Mouse (Mus musculus) midbrain, embryonic 13.5 days (tissue): ENCODE data around the gene Fbxo21. TPM values are rescaled to one million over a fixed set of nuclear protein-coding genes. Genes with fewer than 3 reads are reported as not detected.

Experiments
- ATAC-seq: fragments of 200-750 bp; cut with Nextera tagmentation; 2 replicates; pipeline ENCODE4 v1.8.0; 2017; ENCODE audit warnings: mild to moderate bottlenecking, moderate TSS enrichment, moderate library complexity
- H3K27ac ChIP-seq: fragments of 300-500 bp; sonication (generic); 2 replicates; pipeline ENCODE4 v1.5.1; 2015; ENCODE audit warnings: inconsistent platforms, mild to moderate bottlenecking, moderate library complexity
- H3K27me3 ChIP-seq: fragments of 300-500 bp; sonication (generic); 2 replicates; pipeline ENCODE4 v1.6.1; 2015; ENCODE audit warnings: mild to moderate bottlenecking, inconsistent platforms
- H3K36me3 ChIP-seq: fragments of 300-500 bp; sonication (generic); 2 replicates; pipeline ENCODE4 v1.6.1; 2015; ENCODE audit warnings: mild to moderate bottlenecking, inconsistent platforms
- H3K4me1 ChIP-seq: fragments of 300-500 bp; sonication (generic); replicated peaks from 2 replicates; pipeline ENCODE4 v1.6.1; 2015; ENCODE audit warnings: inconsistent platforms
- H3K4me2 ChIP-seq: fragments of 300-500 bp; sonication (generic); replicated peaks from 2 replicates; pipeline ENCODE4 v1.6.1; 2015; ENCODE audit warnings: moderate library complexity, mild to moderate bottlenecking, inconsistent platforms
- H3K4me3 ChIP-seq: fragments of 300-500 bp; sonication (generic); replicated peaks from 2 replicates; pipeline ENCODE4 v1.5.1; 2015; ENCODE audit warnings: mild to moderate bottlenecking, inconsistent platforms
- H3K9ac ChIP-seq: fragments of 300-500 bp; sonication (generic); replicated peaks from 2 replicates; pipeline ENCODE4 v1.6.1; 2015; ENCODE audit warnings: mild to moderate bottlenecking, inconsistent platforms
- H3K9me3 ChIP-seq: fragments of 300-500 bp; sonication (generic); 2 replicates; pipeline ENCODE4 v1.6.1; 2016; ENCODE audit warnings: mild to moderate bottlenecking, inconsistent platforms
- WGBS: fragments of 180-500 bp; shearing (Covaris S2); methylation state at CpG from one replicate; pipeline ENCODE4 v1.1.7; 2015; 5-methylcytosine and 5-hydroxymethylcytosine counted together
- polyA plus RNA-seq: library from polyadenylated mRNA; unstranded; fragments of >200 nt; fragmentation: Nextera tagmentation; extraction: Ambion mirVana; gene quantifications from 2 replicates; pipeline ENCODE4 v1.2.1, GENCODE M21; 2015

Gene Fbxo21
- polyA plus RNA-seq, 1 experiment from 2014 or later: 152 TPM

GRCm38 (mm10) chr5:118027101-118027697 is 50.7 kb downstream of the Fbxo21 start:
- no peaks in the 10 kb centered on the region for H3K36me3 ChIP-seq
- H3K9ac ChIP-seq: peak overlapping the region; percentile 68
- peak overlapping the region; percentile 66 for H3K4me3 ChIP-seq
- H3K27me3 ChIP-seq: peaks cover 60% of the 10 kb centered on the region
- H3K9me3 ChIP-seq: no peaks in the 10 kb centered on the region
- H3K4me1 ChIP-seq: peaks cover 48% of the 10 kb centered on the region
- H3K27ac ChIP-seq: no peak overlapping the region
- ATAC-seq: peak; percentile 32; the same call in 1 of the 2 replicates
- peak overlapping the region; percentile 99 for H3K4me2 ChIP-seq
- 1% methylated on average over 39 of the region's 39 CpGs for WGBS

GRCm38 (mm10) chr5:118027698-118028190 is 51.2 kb downstream of the Fbxo21 start, which contains the start of gene Tesc:
TSS of gene Tesc (plus strand) at chr5:118027743.
- 2% methylated on average over 57 of the region's 63 CpGs for WGBS

DNA sequence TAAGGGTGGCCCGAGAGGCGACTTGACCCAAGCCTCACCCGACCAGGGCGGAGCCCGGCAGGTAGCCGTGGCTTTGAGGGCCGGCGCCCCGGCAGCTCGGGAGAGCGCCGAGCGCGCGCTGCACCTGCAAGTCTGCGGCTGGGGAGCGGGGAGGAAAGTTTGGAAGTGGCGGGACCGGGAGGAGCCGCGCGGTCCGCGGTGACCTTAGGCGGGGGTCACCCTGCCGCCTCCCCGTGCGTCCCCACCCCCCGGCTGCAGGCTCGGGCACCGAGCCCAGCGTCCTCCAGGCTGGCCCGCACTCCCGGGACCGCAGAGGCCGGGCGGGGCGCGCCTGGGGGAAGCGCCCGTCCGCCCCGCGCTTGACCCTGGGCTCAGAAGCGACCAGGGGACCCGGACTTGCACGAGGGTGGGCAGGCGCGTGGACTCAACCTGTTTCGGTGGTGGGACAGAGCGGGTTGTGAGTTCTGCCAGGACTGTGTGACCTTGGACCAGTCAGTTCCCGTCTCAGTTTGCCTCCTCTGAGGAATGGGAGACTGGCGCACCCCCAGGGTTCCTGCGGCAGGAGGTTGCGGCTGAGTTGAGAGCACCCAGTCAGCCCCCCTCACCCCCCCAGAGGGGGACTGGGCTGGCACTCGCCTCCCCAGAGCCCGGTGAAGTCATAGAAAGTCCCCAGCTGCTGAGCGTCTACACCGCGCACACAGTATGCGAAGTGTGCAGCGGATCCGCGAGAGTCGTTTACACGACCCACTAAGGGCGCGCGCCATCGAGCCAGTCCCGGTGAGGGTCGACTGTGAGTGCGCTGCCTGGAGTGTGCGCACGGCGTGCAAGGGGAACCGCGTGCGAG is 51.9 kb downstream of the Fbxo21 start:
- Histone ChIP-seq H3K27ac (no peak overlapping the region), H3K4me3 (peak overlapping the region; percentile 66), H3K4me2 (peak overlapping the region; percentile 99), H3K4me1 (peaks cover 48% of the 10 kb centered on the region), H3K36me3 (no peaks in the 10 kb centered on the region), H3K27me3 (peaks cover 60% of the 10 kb centered on the region), H3K9me3 (no peaks in the 10 kb centered on the region), H3K9ac (peak overlapping the region; percentile 68)
- peak; percentile 15 for ATAC-seq
- 1% methylated on average over 77 of the region's 79 CpGs for WGBS

More at GRCm38 (mm10) chr5:118027698-118028190, 51.2 kb downstream of the Fbxo21 start, which contains the start of gene Tesc:
- Histone ChIP-seq H3K4me3 (peak within 1 kb of the TSS; percentile 66), H3K36me3 (no peaks in the 10 kb centered on the region), H3K27ac (no peak within 1 kb of the TSS), H3K9ac (peak within 1 kb of the TSS; percentile 68), H3K9me3 (no peaks in the 10 kb centered on the region), H3K27me3 (peaks cover 60% of the 10 kb centered on the region), H3K4me2 (peak within 1 kb of the TSS; percentile 99), H3K4me1 (peaks cover 48% of the 10 kb centered on the region)
- ATAC-seq: peak; percentile 46; the same call in 1 of the 2 replicates

DNA sequence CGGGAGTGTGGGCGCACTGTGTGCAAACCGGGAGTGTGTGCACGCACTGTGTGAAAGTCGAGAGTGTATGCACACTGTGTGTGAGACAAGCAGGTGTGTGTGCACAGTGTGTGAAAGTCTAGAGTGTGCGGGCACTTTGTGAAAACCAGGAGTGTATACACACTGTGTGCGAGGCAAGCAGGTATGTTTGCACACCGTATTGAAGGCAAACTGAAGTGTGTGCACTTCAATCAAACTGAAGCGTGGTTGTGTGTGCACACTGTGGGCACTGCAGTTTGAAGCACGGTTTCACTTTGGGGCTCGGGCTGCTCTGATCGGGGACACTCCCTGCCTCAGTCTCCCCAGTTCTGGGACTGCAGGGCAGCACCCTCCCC is 52.5 kb downstream of the Fbxo21 start:
- no peak overlapping the region for H3K9ac ChIP-seq
- H3K4me1 ChIP-seq: peaks cover 48% of the 10 kb centered on the region
- peak; percentile 35; the same call in 1 of the 2 replicates for ATAC-seq
- H3K9me3 ChIP-seq: no peaks in the 10 kb centered on the region
- H3K4me3 ChIP-seq: peak overlapping the region; percentile 66
- no peaks in the 10 kb centered on the region for H3K36me3 ChIP-seq
- peak overlapping the region; percentile 99 for H3K4me2 ChIP-seq
- WGBS: 9% methylated on average over 12 of the region's 12 CpGs
- peaks cover 60% of the 10 kb centered on the region for H3K27me3 ChIP-seq
- no peak overlapping the region for H3K27ac ChIP-seq

GRCm38 (mm10) chr5:118029420-118029819 is 52.9 kb downstream of the Fbxo21 start:
- peaks cover 48% of the 10 kb centered on the region for H3K4me1 ChIP-seq
- peak overlapping the region; percentile 99 for H3K4me2 ChIP-seq
- no peaks in the 10 kb centered on the region for H3K9me3 ChIP-seq
- WGBS: 5% methylated on average over 10 of the region's 10 CpGs
- H3K27ac ChIP-seq: no peak overlapping the region
- H3K36me3 ChIP-seq: no peaks in the 10 kb centered on the region
- H3K27me3 ChIP-seq: peaks cover 60% of the 10 kb centered on the region
- peak; percentile 21; the same call in 1 of the 2 replicates for ATAC-seq
- no peak overlapping the region for H3K9ac ChIP-seq
- peak overlapping the region; percentile 66 for H3K4me3 ChIP-seq

GRCm38 (mm10) chr5:118030022-118030675 is 53.6 kb downstream of the Fbxo21 start:
- 91% methylated on average over 9 of the region's 9 CpGs for WGBS

DNA sequence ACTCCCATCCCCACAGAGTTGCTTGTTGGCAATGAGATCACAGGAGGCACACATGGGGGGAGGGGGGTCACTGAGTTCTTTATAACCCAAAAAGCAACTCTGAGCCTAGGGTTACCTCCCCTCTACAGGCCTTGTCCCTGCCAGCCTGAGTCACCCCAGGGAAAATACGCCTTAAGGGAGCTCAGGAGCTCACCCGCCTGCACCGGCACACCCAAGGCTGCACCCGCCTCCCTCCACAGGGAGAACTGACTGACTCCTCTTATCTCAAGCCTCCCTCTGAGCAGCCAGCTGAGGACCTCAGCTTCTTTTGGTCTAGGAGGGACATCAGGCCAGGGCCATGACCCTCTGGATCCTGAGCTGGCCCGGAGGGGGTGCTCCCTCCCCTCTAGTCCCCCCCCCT is 54.5 kb downstream of the Fbxo21 start:
- Histone ChIP-seq H3K9me3 (peaks cover 2% of the 10 kb centered on the region; the same call in 1 of the 2 replicates), H3K36me3 (no peaks in the 10 kb centered on the region), H3K4me1 (peaks cover 45% of the 10 kb centered on the region), H3K27me3 (peaks cover 50% of the 10 kb centered on the region), H3K27ac (no peak overlapping the region), H3K9ac (no peak overlapping the region), H3K4me3 (no peak overlapping the region), H3K4me2 (no peak overlapping the region)
- whole genome bisulfite sequencing: 60% methylated on average over 5 of the region's 5 CpGs
- ATAC-seq: no peak

More at GRCm38 (mm10) chr5:118030022-118030675, 53.6 kb downstream of the Fbxo21 start:
- no peak overlapping the region for H3K27ac ChIP-seq
- no peaks in the 10 kb centered on the region for H3K9me3 ChIP-seq
- H3K4me3 ChIP-seq: no peak overlapping the region
- ATAC-seq: no peak
- H3K36me3 ChIP-seq: no peaks in the 10 kb centered on the region
- H3K4me1 ChIP-seq: peaks cover 48% of the 10 kb centered on the region
- H3K9ac ChIP-seq: no peak overlapping the region
- no peak overlapping the region for H3K4me2 ChIP-seq
- H3K27me3 ChIP-seq: peaks cover 59% of the 10 kb centered on the region

DNA sequence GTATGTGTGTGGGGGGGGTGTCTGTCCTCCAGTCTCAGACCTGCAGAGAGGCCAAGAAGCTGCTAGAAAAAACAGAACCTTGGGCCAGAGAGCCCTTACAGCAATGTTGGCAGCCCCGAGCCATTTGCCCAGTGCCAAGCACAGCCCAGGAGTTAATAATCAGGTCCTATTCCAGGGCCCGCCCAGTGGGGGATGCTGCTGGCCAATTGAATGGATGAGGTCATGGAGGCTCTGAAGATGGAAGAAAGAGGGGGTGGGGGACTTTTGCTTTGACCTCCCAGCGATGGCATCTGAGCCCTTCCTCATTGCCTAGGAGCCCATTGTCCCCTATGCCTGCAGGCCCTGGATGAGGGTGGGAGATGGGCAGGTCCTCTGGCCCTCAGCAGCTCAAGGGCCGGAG is 55.0 kb downstream of the Fbxo21 start:
- Histone ChIP-seq H3K36me3 (no peaks in the 10 kb centered on the region), H3K4me3 (no peak overlapping the region), H3K27ac (no peak overlapping the region), H3K4me1 (peaks cover 40% of the 10 kb centered on the region), H3K9me3 (peaks cover 2% of the 10 kb centered on the region; the same call in 1 of the 2 replicates), H3K9ac (no peak overlapping the region), H3K27me3 (peaks cover 46% of the 10 kb centered on the region), H3K4me2 (no peak overlapping the region)
- WGBS: 51% methylated on average over 4 of the region's 4 CpGs
- ATAC-seq: no peak

DNA sequence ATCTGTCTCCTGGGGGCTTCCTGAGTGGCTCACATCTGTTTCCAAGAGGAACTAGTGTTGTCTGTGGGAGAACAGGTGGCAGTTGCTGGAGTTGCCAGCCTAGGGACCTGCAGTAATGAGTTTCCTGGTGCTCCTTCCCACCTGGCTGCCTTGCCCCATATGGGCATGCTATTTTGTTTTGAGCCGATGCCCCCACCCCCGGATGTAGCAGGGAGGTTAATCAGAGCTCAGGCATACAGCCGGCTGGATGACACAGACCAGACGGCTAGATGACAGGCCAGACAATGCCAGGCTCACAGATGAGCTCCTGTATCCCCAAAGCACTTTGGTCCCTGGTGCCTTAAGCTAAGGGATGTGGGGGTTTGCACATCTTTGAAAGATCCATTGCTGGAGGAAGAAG is 56.8 kb downstream of the Fbxo21 start:
- Histone ChIP-seq H3K4me3 (no peak overlapping the region), H3K4me2 (no peak overlapping the region), H3K4me1 (peaks cover 36% of the 10 kb centered on the region), H3K9me3 (peaks cover 2% of the 10 kb centered on the region; the same call in 1 of the 2 replicates), H3K9ac (no peak overlapping the region), H3K27ac (no peak overlapping the region), H3K27me3 (peaks cover 30% of the 10 kb centered on the region), H3K36me3 (no peaks in the 10 kb centered on the region)
- WGBS: 63% methylated on average over 4 of the region's 4 CpGs
- ATAC-seq: no peak

DNA sequence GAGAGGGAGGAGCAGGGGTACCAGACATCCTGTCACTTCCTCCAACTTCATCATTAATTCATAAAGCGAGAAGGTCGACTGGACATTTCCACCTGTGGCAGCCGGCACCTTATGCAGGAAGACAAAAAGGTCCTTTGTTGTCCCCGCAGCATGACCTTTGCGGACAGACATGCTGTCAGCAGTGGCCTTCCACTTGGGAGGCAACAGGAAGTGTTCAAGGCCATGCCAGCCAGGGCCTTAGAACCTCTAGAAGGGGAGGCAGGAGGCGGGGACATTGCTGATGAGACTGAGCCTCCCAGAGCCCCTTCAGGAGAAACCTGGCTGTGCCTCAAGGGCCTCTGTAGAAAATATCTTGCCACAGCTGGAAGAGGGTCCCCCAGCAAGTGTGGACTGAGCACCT is 57.2 kb downstream of the Fbxo21 start:
- peaks cover 36% of the 10 kb centered on the region for H3K4me1 ChIP-seq
- no peaks in the 10 kb centered on the region for H3K36me3 ChIP-seq
- no peak for ATAC-seq
- H3K9me3 ChIP-seq: peaks cover 2% of the 10 kb centered on the region; the same call in 1 of the 2 replicates
- H3K27me3 ChIP-seq: peaks cover 26% of the 10 kb centered on the region
- no peak overlapping the region for H3K4me3 ChIP-seq
- 71% methylated on average over 6 of the region's 6 CpGs for WGBS
- H3K9ac ChIP-seq: no peak overlapping the region
- H3K27ac ChIP-seq: no peak overlapping the region
- H3K4me2 ChIP-seq: no peak overlapping the region

GRCm38 (mm10) chr5:118034632-118035031 is 58.1 kb downstream of the Fbxo21 start:
- H3K9me3 ChIP-seq: peaks cover 2% of the 10 kb centered on the region; the same call in 1 of the 2 replicates
- H3K27ac ChIP-seq: no peak overlapping the region
- H3K9ac ChIP-seq: no peak overlapping the region
- no peak for ATAC-seq
- H3K36me3 ChIP-seq: no peaks in the 10 kb centered on the region
- peaks cover 17% of the 10 kb centered on the region for H3K27me3 ChIP-seq
- no peak overlapping the region for H3K4me3 ChIP-seq
- H3K4me2 ChIP-seq: no peak overlapping the region
- peaks cover 35% of the 10 kb centered on the region for H3K4me1 ChIP-seq
- 97% methylated on average over 1 of the region's 1 CpGs for WGBS
